Comparison of ENCODE assay signal across 27 mouse cellular contexts in the genomic region with DNA sequence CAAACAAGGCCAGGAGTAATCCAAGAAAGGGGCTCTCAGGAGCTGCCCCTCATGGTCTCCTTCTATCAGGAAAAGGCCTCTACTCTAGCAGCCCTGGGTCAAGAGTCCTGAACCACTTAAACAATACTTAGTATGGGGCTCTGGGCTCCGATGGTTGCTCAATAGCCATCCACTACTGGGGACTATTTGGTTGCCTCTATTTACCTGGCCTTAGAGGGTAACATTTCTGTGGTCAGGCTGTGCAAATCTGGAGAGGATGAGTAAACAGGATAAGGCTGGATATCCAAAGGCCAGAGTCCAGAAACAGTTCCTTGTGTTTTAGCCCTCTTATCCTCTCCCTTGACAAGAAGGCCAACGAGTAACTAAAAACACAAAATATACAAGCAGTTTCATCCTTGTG. TPM values are rescaled to one million over a fixed set of nuclear protein-coding genes. Genes with fewer than 3 reads are reported as not detected.
DNase-seq lines count a peak whose midpoint lies in the region; ATAC-seq and TF ChIP-seq lines count a peak whose summit lies in the region.
"Had no signal": no experiment of that assay in that cellular context is flagged by ENCODE, and none has a peak within 500 bp of the region (broad histone marks: within the 10 kb centered on the region; RNA-seq: fewer than 3 reads in every experiment).

No protein-coding gene starts in this region.

- H3K4me3 ChIP-seq in liver, adult 2 months (ENCODE audit: insufficient read depth, low read depth, low read length) = no peak overlapping the region
- no peak overlapping the region for H3K4me3 ChIP-seq in liver, embryonic 16.5 days (ENCODE audit: low read depth, low read length)
- H3K4me3 ChIP-seq in hindbrain, embryonic 11.5 days (ENCODE audit: low read depth, low read length) = no peak overlapping the region
- H3K4me3 ChIP-seq: erythroblast, embryonic 14.5 days; gastrocnemius, adult 2 months; hindbrain, embryonic 13.5 days; limb, embryonic 10.5 days; limb, embryonic 15.5 days had no signal

- H3K9ac ChIP-seq in liver, adult 2 months (ENCODE audit: low read depth, low read length) = no peak overlapping the region
- H3K9ac ChIP-seq in liver, embryonic 16.5 days (ENCODE audit: low read depth, low read length) = no peak overlapping the region
- H3K9ac ChIP-seq in hindbrain, embryonic 11.5 days (ENCODE audit: low read depth, low read length) = no peak overlapping the region
- H3K9ac ChIP-seq: hindbrain, embryonic 13.5 days; limb, embryonic 15.5 days had no signal

- no peak for TF ChIP-seq CTCF in liver, adult 2 months (IDR thresholded peaks at IDR 0.05; ENCODE audit: low read depth, low read length)

- peak; percentile 28 for ATAC-seq in liver, embryonic 16.5 days (ENCODE audit: low read depth)
- no peak for ATAC-seq in hindbrain, embryonic 11.5 days (ENCODE audit: low FRiP score)
- ATAC-seq: CD4-positive, CD25-positive, alpha-beta regulatory T cell, adult 4 months; forebrain, embryonic 16.5 days; intestine, embryonic 16.5 days; midbrain, embryonic 16.5 days had no signal

- H3K4me1 ChIP-seq in liver, adult 2 months (ENCODE audit: control insufficient read depth, insufficient read depth, low read length) = peaks cover 8% of the 10 kb centered on the region
- peaks cover 13% of the 10 kb centered on the region for H3K4me1 ChIP-seq in liver, embryonic 16.5 days (ENCODE audit: control insufficient read depth, low read depth, low read length)
- no peaks in the 10 kb centered on the region for H3K4me1 ChIP-seq in hindbrain, embryonic 11.5 days (replicated peaks; ENCODE audit: control insufficient read depth, insufficient read depth, low read length)

- H3K27ac ChIP-seq in liver, adult 2 months (replicated peaks; ENCODE audit: insufficient read depth, low read depth, low read length) = no peak overlapping the region
- H3K27ac ChIP-seq in liver, embryonic 16.5 days (ENCODE audit: low read length) = peak overlapping the region; percentile 71
- H3K27ac ChIP-seq in hindbrain, embryonic 11.5 days (ENCODE audit: low read depth, low read length) = no peak overlapping the region
- H3K27ac ChIP-seq: gastrocnemius, adult 2 months; hindbrain, embryonic 13.5 days; kidney, postnatal 0 days; limb, embryonic 10.5 days; limb, embryonic 15.5 days had no signal

- H3K27me3 ChIP-seq in liver, adult 2 months (ENCODE audit: control insufficient read depth, insufficient read depth, low read length) = no peaks in the 10 kb centered on the region
- H3K27me3 ChIP-seq in liver, embryonic 16.5 days (ENCODE audit: control insufficient read depth, insufficient read depth, low read depth, low read length) = no peaks in the 10 kb centered on the region
- no peaks in the 10 kb centered on the region for H3K27me3 ChIP-seq in hindbrain, embryonic 11.5 days (ENCODE audit: control insufficient read depth, insufficient read depth, low read length)
- H3K27me3 ChIP-seq: hindbrain, embryonic 13.5 days; limb, embryonic 15.5 days had no signal

- DNase-seq in liver, adult 2 months (ENCODE audit: extremely low read depth, low read depth, low spot score) = peak; percentile 58
- DNase-seq in liver = no peak
- peak; percentile 87 for DNase-seq in lung, postnatal 25 days (ENCODE audit: low spot score)
- no peak for DNase-seq in adrenal gland, postnatal 4 days (ENCODE audit: low spot score in 2 of 2)
- DNase-seq in hindbrain, embryonic 11.5 days (ENCODE audit: low spot score) = no peak
- no peak for DNase-seq in T-cell, adult 2 months (ENCODE audit: low spot score)
- DNase-seq: adrenal gland, postnatal 25 days; cerebellum, adult 2 months; cerebellum, postnatal 14 days; gastrocnemius, adult 2 months; heart, postnatal 36 days; kidney, adult 8-10 months; kidney, postnatal 4 days; spleen, adult 18-20 months; thymus, postnatal 14 days had no signal

- no peaks in the 10 kb centered on the region for H3K9me3 ChIP-seq in liver, embryonic 16.5 days (replicated peaks; ENCODE audit: control insufficient read depth, low read length)
- H3K9me3 ChIP-seq in hindbrain, embryonic 11.5 days (ENCODE audit: control insufficient read depth, low read length) = no peaks in the 10 kb centered on the region
- H3K9me3 ChIP-seq: hindbrain, embryonic 13.5 days; limb, embryonic 10.5 days; limb, embryonic 15.5 days had no signal

- no peak for TF ChIP-seq POLR2A in liver, adult 2 months (IDR thresholded peaks at IDR 0.05; ENCODE audit: extremely low read depth, insufficient read depth, low read length)

- peaks cover 11% of the 10 kb centered on the region for H3K79me2 ChIP-seq in liver, adult 2 months (ENCODE audit: control insufficient read depth, insufficient read depth, low read length)

- 30% methylated on average over 2 of the region's 2 CpGs for WGBS in liver, adult 2 months
- WGBS in liver, embryonic 16.5 days (ENCODE audit: insufficient replicate concordance) = 53% methylated on average over 2 of the region's 2 CpGs
- 91% methylated on average over 2 of the region's 2 CpGs for WGBS in hindbrain, embryonic 11.5 days

- no peaks in the 10 kb centered on the region for H3K36me3 ChIP-seq in liver, adult 2 months (ENCODE audit: control insufficient read depth, insufficient read depth, low read length)
- no peaks in the 10 kb centered on the region for H3K36me3 ChIP-seq in liver, embryonic 16.5 days (ENCODE audit: control insufficient read depth, insufficient read depth)
- H3K36me3 ChIP-seq in hindbrain, embryonic 11.5 days (ENCODE audit: control insufficient read depth, insufficient read depth, low read length) = no peaks in the 10 kb centered on the region
- H3K36me3 ChIP-seq: hindbrain, embryonic 13.5 days; limb, embryonic 10.5 days; limb, embryonic 15.5 days had no signal

- no peak overlapping the region for H3K4me2 ChIP-seq in liver, embryonic 16.5 days (ENCODE audit: low read depth, low read length)
- no peak overlapping the region for H3K4me2 ChIP-seq in hindbrain, embryonic 11.5 days (replicated peaks; ENCODE audit: low read depth, low read length)
- H3K4me2 ChIP-seq: heart, embryonic 11.5 days; hindbrain, embryonic 13.5 days; limb, embryonic 15.5 days had no signal

RNA-seq across cellular contexts. Expression of a gene that starts 3.0 kb away (rescaled TPM):
- total RNA-seq in liver, adult 2 months (2014; rRNA removed) = 12.4 and 12.7 TPM in 2 replicates
- 3.2 and 3.3 TPM in 2 replicates for polyA plus RNA-seq in liver, adult 2 months (2012; rRNA removed)
- polyA plus RNA-seq in liver, embryonic 16.5 days (2015; fragmentation: Nextera tagmentation; extraction: Ambion mirVana) = 8.0 and 8.4 TPM in 2 replicates
- total RNA-seq in adrenal gland, postnatal 4 days (2021) = 10 to 100 TPM; 44.0 to 50.4 TPM
- 46.9 and 53.7 TPM in 2 replicates for polyA plus RNA-seq in hindbrain, embryonic 11.5 days (2014; fragmentation: Nextera tagmentation; extraction: Ambion mirVana)

RNA-seq across cellular contexts. Expression of a gene that starts 23.8 kb away (rescaled TPM):
- 1.2 and 2.3 TPM in 2 replicates for total RNA-seq in liver, adult 2 months (2014; rRNA removed)
- polyA plus RNA-seq in liver, adult 2 months (2012; rRNA removed) = 4.6 and 9.1 TPM in 2 replicates
- polyA plus RNA-seq in liver, embryonic 16.5 days (2015; fragmentation: Nextera tagmentation; extraction: Ambion mirVana) = 11.7 and 13.2 TPM in 2 replicates
- 10 to 100 TPM; 37.5 to 38.1 TPM for total RNA-seq in adrenal gland, postnatal 4 days (2021)
- 7.9 and 8.5 TPM in 2 replicates for polyA plus RNA-seq in hindbrain, embryonic 11.5 days (2014; fragmentation: Nextera tagmentation; extraction: Ambion mirVana)

RNA-seq across cellular contexts. Expression of a gene that starts 43.1 kb away (rescaled TPM):
- 0.54 and 3.4 TPM in 2 replicates for total RNA-seq in liver, adult 2 months (2014; rRNA removed)
- 0.46 and 1.8 TPM in 2 replicates for polyA plus RNA-seq in liver, adult 2 months (2012; rRNA removed)
- 1.9 and 4.0 TPM in 2 replicates for polyA plus RNA-seq in liver, embryonic 16.5 days (2015; fragmentation: Nextera tagmentation; extraction: Ambion mirVana)
- 10 to 100 TPM; 23.4 to 47.3 TPM for total RNA-seq in adrenal gland, postnatal 4 days (2021)
- 4.5 and 7.5 TPM in 2 replicates for polyA plus RNA-seq in hindbrain, embryonic 11.5 days (2014; fragmentation: Nextera tagmentation; extraction: Ambion mirVana)
- total RNA-seq: neutrophil, adult 5-6 weeks had no signal
- polyA plus RNA-seq: erythroblast, embryonic 14.5 days had no signal

Comparison
In these comparisons a context has a peak if more than half of its experiments do, and no peak if none do; other contexts are left out.
1. DNase-seq: peak in liver, adult 2 months (single experiment) and lung, postnatal 25 days (single experiment); none in liver (single experiment), adrenal gland, postnatal 4 days (0 of 2), hindbrain, embryonic 11.5 days (single experiment) and T-cell, adult 2 months (single experiment).